Mouse (Mus musculus): ENCODE measurements around the gene Cysrt1. TPM values are rescaled to one million over a fixed set of nuclear protein-coding genes. Genes with fewer than 3 reads are reported as not detected.

Cysrt1 gene
- polyA plus RNA-seq, 1 experiment from 2014 or later = 0.24 TPM

- 0 out of 2 replicates have a peak overlapping the region, but pooled peaks have one; percentile 20 for H3K4me3 ChIP-seq (ENCODE audit: low read length)
- H3K4me1 ChIP-seq (ENCODE audit: control insufficient read depth, insufficient read depth, low read depth, low read length) = peaks cover 56% of the 10 kb centered on the region
- H3K9me3 ChIP-seq (ENCODE audit: control insufficient read depth, low read length) = no peaks in the 10 kb centered on the region
- peak overlapping the region; percentile 36 for H3K9ac ChIP-seq (ENCODE audit: low read depth, low read length)
- H3K36me3 ChIP-seq (ENCODE audit: control insufficient read depth, insufficient read depth, low read length) = peaks cover 9% of the 10 kb centered on the region; the same call in 1 of the 2 replicates
- ATAC-seq = no peak
- peak overlapping the region; percentile 99 for H3K4me2 ChIP-seq (ENCODE audit: low read length)
- H3K27ac ChIP-seq (ENCODE audit: low read depth, low read length) = peak overlapping the region; percentile 73
- no peaks in the 10 kb centered on the region; the same call in 1 of the 2 replicates for H3K27me3 ChIP-seq (replicated peaks; ENCODE audit: control insufficient read depth, insufficient read depth, low read length)
Observed at GRCm38 (mm10) chr2:25267241-25267640, 25.0 kb upstream of the Cysrt1 start.

GRCm38 (mm10) chr2:25266720-25267119, 24.5 kb upstream of the Cysrt1 start:
- 25% methylated on average over 2 of the region's 2 CpGs for WGBS
- peak overlapping the region; percentile 73 for H3K27ac ChIP-seq (ENCODE audit: low read depth, low read length)

GRCm38 (mm10) chr2:25265897-25266656, 23.8 kb upstream of the Cysrt1 start:
- no peaks in the 10 kb centered on the region; the same call in 1 of the 2 replicates for H3K27me3 ChIP-seq (replicated peaks; ENCODE audit: control insufficient read depth, insufficient read depth, low read length)
- H3K4me2 ChIP-seq (ENCODE audit: low read length) = peak overlapping the region; percentile 99
- peaks cover 8% of the 10 kb centered on the region; the same call in 1 of the 2 replicates for H3K36me3 ChIP-seq (ENCODE audit: control insufficient read depth, insufficient read depth, low read length)
- 48% methylated on average over 6 of the region's 6 CpGs for WGBS
- ATAC-seq = no peak
- peak overlapping the region; percentile 44 for H3K9ac ChIP-seq (ENCODE audit: low read depth, low read length)
- no peaks in the 10 kb centered on the region for H3K9me3 ChIP-seq (ENCODE audit: control insufficient read depth, low read length)
- peak overlapping the region; percentile 73 for H3K27ac ChIP-seq (ENCODE audit: low read depth, low read length)
- peaks cover 50% of the 10 kb centered on the region for H3K4me1 ChIP-seq (ENCODE audit: control insufficient read depth, insufficient read depth, low read depth, low read length)
- H3K4me3 ChIP-seq (ENCODE audit: low read length) = peak overlapping the region; percentile 20

More at GRCm38 (mm10) chr2:25266720-25267119, 24.5 kb upstream of the Cysrt1 start:
- Histone ChIP-seq H3K4me3 (ENCODE audit: low read length) (peak overlapping the region; percentile 20; the same call in 1 of the 2 replicates), H3K9me3 (ENCODE audit: control insufficient read depth, low read length) (no peaks in the 10 kb centered on the region), H3K9ac (ENCODE audit: low read depth, low read length) (peak overlapping the region; percentile 44), H3K4me1 (ENCODE audit: control insufficient read depth, insufficient read depth, low read depth, low read length) (peaks cover 56% of the 10 kb centered on the region), H3K4me2 (ENCODE audit: low read length) (peak overlapping the region; percentile 99), H3K27me3 (replicated peaks; ENCODE audit: control insufficient read depth, insufficient read depth, low read length) (no peaks in the 10 kb centered on the region; the same call in 1 of the 2 replicates), H3K36me3 (ENCODE audit: control insufficient read depth, insufficient read depth, low read length) (peaks cover 9% of the 10 kb centered on the region; the same call in 1 of the 2 replicates)
- ATAC-seq = no peak

DNA sequence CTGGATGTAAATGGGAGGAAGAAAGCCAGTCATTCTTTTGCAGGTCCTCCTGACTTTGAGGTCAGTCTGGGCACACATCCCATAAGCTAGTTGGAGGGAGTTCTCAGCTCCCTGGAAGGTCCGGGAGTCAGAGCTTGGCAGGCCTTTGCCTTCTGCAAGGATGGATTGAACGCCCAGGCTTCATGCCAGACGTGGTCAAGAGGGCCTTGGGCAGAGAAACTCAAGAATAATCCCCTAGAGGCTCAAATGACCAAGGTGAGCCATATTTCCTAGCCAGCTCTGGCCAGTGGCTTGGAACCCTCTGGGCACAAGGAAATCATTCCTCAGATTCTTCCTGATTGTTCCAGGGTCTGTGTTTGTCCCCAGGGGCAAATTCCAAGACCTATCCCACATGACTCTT, 22.6 kb upstream of the Cysrt1 start:
- 55% methylated on average over 3 of the region's 3 CpGs for WGBS
- Histone ChIP-seq H3K4me3 (ENCODE audit: low read length) (peak overlapping the region; percentile 83), H3K4me1 (ENCODE audit: control insufficient read depth, insufficient read depth, low read depth, low read length) (peaks cover 45% of the 10 kb centered on the region), H3K4me2 (ENCODE audit: low read length) (peak overlapping the region; percentile 99), H3K9me3 (ENCODE audit: control insufficient read depth, low read length) (no peaks in the 10 kb centered on the region), H3K27me3 (replicated peaks; ENCODE audit: control insufficient read depth, insufficient read depth, low read length) (no peaks in the 10 kb centered on the region; the same call in 1 of the 2 replicates), H3K27ac (ENCODE audit: low read depth, low read length) (no peak overlapping the region), H3K9ac (ENCODE audit: low read depth, low read length) (no peak overlapping the region), H3K36me3 (ENCODE audit: control insufficient read depth, insufficient read depth, low read length) (peaks cover 2% of the 10 kb centered on the region; the same call in 1 of the 2 replicates)
- no peak for ATAC-seq

GRCm38 (mm10) chr2:25264286-25264660, 22.0 kb upstream of the Cysrt1 start:
- Histone ChIP-seq H3K9me3 (ENCODE audit: control insufficient read depth, low read length) (no peaks in the 10 kb centered on the region), H3K4me2 (ENCODE audit: low read length) (peak overlapping the region; percentile 99), H3K36me3 (ENCODE audit: control insufficient read depth, insufficient read depth, low read length) (no peaks in the 10 kb centered on the region; the same call in 1 of the 2 replicates), H3K27ac (ENCODE audit: low read depth, low read length) (no peak overlapping the region), H3K9ac (ENCODE audit: low read depth, low read length) (peak overlapping the region; percentile 83), H3K4me3 (ENCODE audit: low read length) (peak overlapping the region; percentile 83), H3K4me1 (ENCODE audit: control insufficient read depth, insufficient read depth, low read depth, low read length) (peaks cover 45% of the 10 kb centered on the region), H3K27me3 (replicated peaks; ENCODE audit: control insufficient read depth, insufficient read depth, low read length) (no peaks in the 10 kb centered on the region; the same call in 1 of the 2 replicates)
- 86% methylated on average over 5 of the region's 5 CpGs for WGBS
- ATAC-seq = no peak

- 21% methylated on average over 12 of the region's 12 CpGs for WGBS
- peak overlapping the region; percentile 99 for H3K4me2 ChIP-seq (ENCODE audit: low read length)
- peak overlapping the region; percentile 83 for H3K9ac ChIP-seq (ENCODE audit: low read depth, low read length)
- peak overlapping the region; percentile 83 for H3K4me3 ChIP-seq (ENCODE audit: low read length)
- H3K36me3 ChIP-seq (ENCODE audit: control insufficient read depth, insufficient read depth, low read length) = no peaks in the 10 kb centered on the region
- no peak for ATAC-seq
- no peak overlapping the region; the same call in 1 of the 2 replicates for H3K27ac ChIP-seq (ENCODE audit: low read depth, low read length)
- H3K9me3 ChIP-seq (ENCODE audit: control insufficient read depth, low read length) = no peaks in the 10 kb centered on the region
- H3K27me3 ChIP-seq (replicated peaks; ENCODE audit: control insufficient read depth, insufficient read depth, low read length) = no peaks in the 10 kb centered on the region; the same call in 1 of the 2 replicates
- H3K4me1 ChIP-seq (ENCODE audit: control insufficient read depth, insufficient read depth, low read depth, low read length) = peaks cover 45% of the 10 kb centered on the region
Observed at GRCm38 (mm10) chr2:25263623-25264285, 21.5 kb upstream of the Cysrt1 start.

GRCm38 (mm10) chr2:25262795-25263622, 20.8 kb upstream of the Cysrt1 start:
- Histone ChIP-seq H3K4me2 (ENCODE audit: low read length) (peak overlapping the region; percentile 99), H3K4me1 (ENCODE audit: control insufficient read depth, insufficient read depth, low read depth, low read length) (peaks cover 45% of the 10 kb centered on the region)
- ATAC-seq = no peak; the same call in 1 of the 2 replicates

DNA sequence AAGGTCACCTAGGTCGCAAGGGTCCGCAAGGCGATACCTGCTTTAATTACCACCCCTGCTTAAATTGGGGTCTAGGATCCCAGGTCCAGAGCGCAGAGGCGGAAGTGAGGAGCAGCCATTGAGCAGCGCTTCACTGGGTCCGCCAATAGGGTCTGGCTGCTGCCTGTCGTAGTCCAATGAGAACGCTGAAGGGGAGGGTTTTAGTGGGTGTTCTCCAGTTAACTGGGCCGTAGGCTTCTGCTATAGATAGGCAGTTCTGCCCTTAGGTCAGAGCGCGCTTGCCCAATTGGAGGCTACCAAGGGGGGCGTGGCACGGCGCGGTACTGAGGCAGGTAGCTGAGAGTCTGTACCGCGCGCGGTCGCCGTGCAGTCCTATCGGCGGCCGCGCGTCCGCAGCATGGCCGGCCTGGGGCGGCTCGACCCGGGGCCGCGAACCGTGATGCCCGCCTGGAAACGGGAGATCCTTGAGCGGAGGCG, 20.1 kb upstream of the Cysrt1 start, which contains the start of gene Tprn:
Gene Tprn, plus strand, starts transcription at position 328 of the 477 bp plus-strand sequence.
- WGBS = under 1% methylated on average over 32 of the region's 39 CpGs
- peak; percentile 98 for ATAC-seq
- no peaks in the 10 kb centered on the region; the same call in 1 of the 2 replicates for H3K27me3 ChIP-seq (replicated peaks; ENCODE audit: control insufficient read depth, insufficient read depth, low read length)
- H3K9me3 ChIP-seq (ENCODE audit: control insufficient read depth, low read length) = no peaks in the 10 kb centered on the region
- H3K9ac ChIP-seq (ENCODE audit: low read depth, low read length) = peak within 1 kb of the TSS; percentile 83
- no peaks in the 10 kb centered on the region for H3K36me3 ChIP-seq (ENCODE audit: control insufficient read depth, insufficient read depth, low read length)
- H3K4me3 ChIP-seq (ENCODE audit: low read length) = peak within 1 kb of the TSS; percentile 83
- H3K27ac ChIP-seq (ENCODE audit: low read depth, low read length) = peak within 1 kb of the TSS; percentile 85
- H3K4me2 ChIP-seq (ENCODE audit: low read length) = peak within 1 kb of the TSS; percentile 99
- peaks cover 43% of the 10 kb centered on the region for H3K4me1 ChIP-seq (ENCODE audit: control insufficient read depth, insufficient read depth, low read depth, low read length)

More at GRCm38 (mm10) chr2:25262795-25263622, 20.8 kb upstream of the Cysrt1 start:
- peak overlapping the region; percentile 83 for H3K4me3 ChIP-seq (ENCODE audit: low read length)
- H3K27me3 ChIP-seq (replicated peaks; ENCODE audit: control insufficient read depth, insufficient read depth, low read length) = no peaks in the 10 kb centered on the region; the same call in 1 of the 2 replicates
- under 1% methylated on average over 82 of the region's 82 CpGs for WGBS
- peak overlapping the region; percentile 83 for H3K9ac ChIP-seq (ENCODE audit: low read depth, low read length)
- H3K9me3 ChIP-seq (ENCODE audit: control insufficient read depth, low read length) = no peaks in the 10 kb centered on the region
- H3K36me3 ChIP-seq (ENCODE audit: control insufficient read depth, insufficient read depth, low read length) = no peaks in the 10 kb centered on the region
- peak overlapping the region; percentile 85 for H3K27ac ChIP-seq (ENCODE audit: low read depth, low read length)
